Mouse (Mus musculus) 3T3-L1 (cell line): ENCODE results near the gene Ccl22.

Experiments used
- DNase-seq: peaks from one replicate; pipeline ENCODE4 v3.0.0-alpha.2; 2015; ENCODE audit warnings: low read depth, low spot score

Ccl22 gene

GRCm38 (mm10) chr8:94734735-94735350 lies 10.5 kb upstream of the Ccl22 start:
- no peak for DNase-seq

GRCm38 (mm10) chr8:94735426-94736094 lies 9.8 kb upstream of the Ccl22 start:
- DNase-seq = peak; percentile 60

- DNase-seq = no peak
Observed at GRCm38 (mm10) chr8:94739829-94740228, 5.6 kb upstream of the Ccl22 start.

GRCm38 (mm10) chr8:94740591-94740990 lies 4.8 kb upstream of the Ccl22 start:
- DNase-seq = no peak

- DNase-seq = no peak
Observed at GRCm38 (mm10) chr8:94741726-94742125, 3.7 kb upstream of the Ccl22 start.

GRCm38 (mm10) chr8:94744484-94744883 lies 906 bp upstream of the Ccl22 start:
- DNase-seq = no peak

DNA sequence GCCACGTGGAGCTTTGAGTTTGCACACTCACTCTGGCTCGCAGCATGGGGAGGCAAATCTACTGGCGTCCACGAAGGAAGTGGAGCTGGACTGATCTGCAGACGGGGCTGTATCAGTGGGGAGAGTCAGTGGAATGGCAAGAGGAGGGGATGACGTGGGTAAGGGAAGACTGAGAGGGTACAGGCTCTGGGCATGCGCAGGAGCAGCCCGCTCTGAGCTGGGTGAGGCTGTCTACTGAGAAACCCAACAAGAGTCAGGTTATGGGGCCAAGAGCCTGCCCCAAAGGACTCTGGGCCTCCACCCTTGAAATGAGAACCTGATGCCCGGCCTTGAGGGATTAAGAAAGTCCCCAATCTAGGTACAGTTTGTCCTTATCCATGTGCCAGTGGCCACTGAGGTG lies 418 bp upstream of the Ccl22 start:
- DNase-seq = no peak

GRCm38 (mm10) chr8:94746832-94747231 lies 1.4 kb downstream of the Ccl22 start:
- no peak for DNase-seq

DNA sequence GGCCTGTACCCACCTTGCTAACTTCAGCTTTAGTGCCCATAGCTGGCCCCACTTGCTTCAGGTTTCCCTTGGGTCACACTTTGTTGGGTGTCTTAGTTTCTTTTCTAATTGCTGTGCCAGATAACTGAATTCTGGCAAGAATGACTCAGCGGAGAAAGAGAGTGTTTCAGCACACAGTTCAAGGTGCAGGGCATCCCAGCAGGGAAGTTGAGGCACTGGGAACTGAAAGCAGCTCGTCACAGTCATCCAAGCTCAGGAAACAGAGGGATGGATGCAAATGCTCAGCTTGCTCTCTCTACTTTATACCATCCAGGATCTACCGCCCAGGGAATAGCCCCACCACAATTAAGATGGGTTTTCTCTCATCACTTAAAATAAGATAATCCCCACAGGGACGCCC lies 3.0 kb downstream of the Ccl22 start:
- DNase-seq = no peak

DNA sequence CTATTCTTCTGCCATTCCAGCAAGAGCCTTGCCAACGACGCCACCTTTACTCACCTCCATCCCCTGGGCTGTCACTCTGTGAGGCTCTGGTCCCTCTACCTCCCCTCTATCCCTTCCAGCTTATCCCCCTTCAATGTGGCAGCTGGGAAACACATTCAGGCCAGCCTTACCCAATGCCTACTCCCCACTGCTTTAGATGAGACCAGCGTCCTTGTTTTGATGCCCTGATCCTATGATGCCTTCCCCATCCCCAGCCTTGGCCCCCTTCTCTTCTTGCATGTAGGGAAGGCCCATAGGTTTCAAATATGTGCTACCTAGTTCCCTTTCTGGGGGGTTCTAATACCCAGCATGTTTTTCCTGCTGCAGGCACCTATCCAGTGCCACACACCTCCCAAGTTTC lies 4.6 kb downstream of the Ccl22 start:
- DNase-seq = no peak

DNA sequence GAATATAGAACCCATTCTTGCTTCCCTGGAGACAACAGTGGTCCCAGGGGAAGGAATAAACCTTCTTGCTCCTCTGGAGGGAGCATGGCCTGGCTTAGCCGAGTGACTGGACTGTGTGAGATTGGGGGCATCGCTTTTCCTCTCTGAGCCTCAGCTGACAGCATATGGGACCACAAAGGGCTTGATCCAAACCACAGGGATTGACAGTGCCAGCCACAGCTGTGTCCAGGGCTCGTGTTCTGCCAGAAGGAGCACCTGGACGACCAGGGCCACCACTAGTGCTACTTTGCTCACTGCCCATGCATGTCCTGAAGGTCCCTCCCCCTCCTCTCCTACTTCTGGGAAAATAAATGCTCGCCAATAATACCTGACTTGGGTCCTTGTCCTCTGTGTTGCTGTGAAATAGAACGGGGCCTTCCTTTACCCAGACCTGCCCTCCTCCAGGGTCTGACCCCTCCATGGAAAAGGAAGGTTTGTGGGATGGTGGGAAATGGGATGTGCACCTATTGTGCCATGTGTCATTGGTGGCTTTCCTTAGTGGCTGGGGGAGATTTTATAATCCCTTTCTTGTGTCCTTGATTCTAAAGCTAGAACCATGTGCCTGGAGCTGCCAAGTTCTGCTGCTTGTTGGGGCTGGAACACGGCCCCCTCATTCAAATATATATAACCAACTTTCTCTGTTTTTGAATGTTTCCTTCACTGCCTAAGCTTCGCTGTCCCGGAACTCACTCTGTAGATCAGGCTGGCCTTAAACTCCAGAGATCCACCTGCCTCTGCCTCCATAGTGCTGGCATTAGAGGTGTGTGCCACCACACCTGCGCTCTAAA lies 5.8 kb downstream of the Ccl22 start:
- DNase-seq = no peak

- no peak for DNase-seq
Observed at GRCm38 (mm10) chr8:94754006-94754405, 8.6 kb downstream of the Ccl22 start.

- DNase-seq = no peak
Observed at GRCm38 (mm10) chr8:94754486-94754885, 9.1 kb downstream of the Ccl22 start.

GRCm38 (mm10) chr8:94767035-94767434 lies 21.6 kb downstream of the Ccl22 start:
- DNase-seq = peak; percentile 95

GRCm38 (mm10) chr8:94770945-94771344 lies 25.6 kb downstream of the Ccl22 start:
- DNase-seq = peak; percentile 44

DNA sequence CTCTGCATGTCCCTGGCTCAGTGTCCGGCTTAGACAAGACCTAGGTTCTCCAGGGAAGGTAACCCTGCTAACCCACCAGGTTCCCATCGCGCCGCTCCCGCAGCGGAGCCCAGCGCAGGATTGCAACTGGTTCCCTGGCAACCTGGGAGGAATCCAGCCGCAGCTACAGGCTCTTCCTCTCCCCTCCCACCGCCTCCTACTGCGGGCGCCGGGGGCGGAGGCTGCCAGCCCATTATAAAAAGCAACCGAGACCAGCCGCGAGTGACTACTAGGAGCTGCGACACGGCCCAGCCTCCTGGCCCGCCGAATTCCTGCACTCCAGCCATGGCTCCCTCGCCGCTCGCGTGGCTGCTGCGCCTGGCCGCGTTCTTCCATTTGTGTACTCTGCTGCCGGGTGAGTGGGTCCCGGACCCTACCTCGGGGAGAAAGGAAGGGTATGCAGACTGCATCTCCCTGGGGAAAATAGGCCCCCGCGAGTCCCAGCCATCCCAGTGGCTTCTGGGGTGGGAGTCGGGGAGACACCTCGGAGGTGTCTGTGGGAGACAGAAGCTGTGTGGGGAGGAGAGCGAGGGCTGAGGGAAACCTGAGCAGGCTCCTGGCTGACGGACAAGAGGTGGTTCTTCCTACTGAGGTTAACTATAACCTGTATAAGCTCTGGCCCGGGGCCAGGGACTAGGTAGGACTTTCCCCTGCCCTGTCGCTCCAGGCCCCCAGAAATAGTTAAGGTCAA lies 26.7 kb downstream of the Ccl22 start, which contains the start of gene Cx3cl1:
Cx3cl1 (plus strand) TSS at position 69 of the 730 bp plus-strand sequence.
- DNase-seq = no peak

- DNase-seq = no peak
Observed at GRCm38 (mm10) chr8:94773048-94773447, 27.7 kb downstream of the Ccl22 start.

DNA sequence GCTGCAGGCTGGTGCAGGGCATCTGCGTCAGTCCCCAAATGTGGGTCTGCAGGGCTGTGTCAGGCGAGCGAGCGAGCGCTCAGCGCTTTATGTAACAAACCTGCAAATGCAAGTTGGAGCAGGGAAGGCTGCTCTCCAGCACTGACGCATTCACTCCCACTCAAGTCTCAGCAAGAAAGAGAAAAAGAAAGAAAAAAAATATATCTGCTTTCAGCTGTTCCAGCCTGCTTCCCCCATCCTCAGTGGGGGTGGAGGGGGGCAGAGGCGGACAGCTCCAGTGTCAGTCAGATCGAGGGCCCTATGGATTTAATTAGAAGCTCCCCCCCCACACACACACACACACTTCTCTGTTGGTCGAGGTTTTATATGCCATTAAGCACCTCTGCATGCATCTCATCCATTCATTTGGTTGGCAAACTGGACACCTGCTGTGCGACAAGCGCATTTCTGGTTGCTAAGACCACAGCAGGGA lies 28.3 kb downstream of the Ccl22 start:
- DNase-seq = no peak

GRCm38 (mm10) chr8:94774601-94775000 lies 29.2 kb downstream of the Ccl22 start:
- no peak for DNase-seq

GRCm38 (mm10) chr8:94776346-94776745 lies 31.0 kb downstream of the Ccl22 start:
- DNase-seq = peak; percentile 72

DNA sequence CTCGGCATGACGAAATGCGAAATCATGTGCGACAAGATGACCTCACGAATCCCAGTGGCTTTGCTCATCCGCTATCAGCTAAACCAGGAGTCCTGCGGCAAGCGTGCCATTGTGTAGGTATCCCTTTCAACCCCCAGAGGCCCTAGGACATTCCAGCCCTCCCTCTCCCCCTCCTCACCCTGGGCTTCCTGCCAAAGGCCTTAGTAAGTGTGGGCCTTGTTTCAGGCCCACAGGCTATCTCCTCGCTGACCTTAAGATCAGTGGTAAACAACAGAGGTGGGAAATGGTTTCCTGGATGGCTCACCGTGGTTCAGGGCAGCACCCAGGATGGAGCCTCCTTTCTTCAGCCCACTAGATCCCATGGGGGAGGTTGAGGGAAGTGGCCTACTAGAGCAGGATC lies 32.6 kb downstream of the Ccl22 start:
- no peak for DNase-seq

DNA sequence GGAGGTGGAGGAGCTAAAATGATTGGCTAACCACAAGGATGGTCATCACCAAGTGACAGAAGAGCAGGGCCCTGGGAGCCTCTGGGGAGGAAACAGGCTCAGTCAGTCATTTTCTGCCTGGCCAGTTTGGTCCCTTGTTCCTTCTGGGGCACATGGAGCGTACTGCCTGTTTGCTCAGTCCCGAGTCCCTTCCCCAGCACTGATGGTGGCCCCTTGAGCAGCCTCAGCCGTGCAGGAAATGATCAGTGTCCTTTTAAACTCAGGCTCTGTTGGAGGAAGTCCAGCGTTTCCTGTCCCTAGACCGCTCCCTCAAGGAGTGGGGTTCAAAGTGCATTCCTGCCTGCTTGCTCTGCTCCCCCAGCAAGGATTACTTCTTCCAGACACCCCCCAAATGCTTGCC lies 33.1 kb downstream of the Ccl22 start:
- DNase-seq = no peak
